Mouse (Mus musculus): ENCODE results near the gene Prkg1.

- TF ChIP-seq CTCF (IDR thresholded peaks at IDR 0.05; ENCODE audit: low read depth) (no peak), EP300 (IDR thresholded peaks at IDR 0.05; ENCODE audit: low read depth) (no peak)
These were observed 650.1 kb downstream of the Prkg1 start for GRCm38 (mm10) chr19:31114690-31115089.
